Mouse (Mus musculus) telencephalon, adult 2 months (tissue): ENCODE measurements around the gene Ccpg1os.

Source experiments
- DNase-seq: peaks from one replicate; pipeline ENCODE4 v3.0.0-alpha.2; 2011; ENCODE audit warnings: low read depth, low spot score

Gene Ccpg1os

DNA sequence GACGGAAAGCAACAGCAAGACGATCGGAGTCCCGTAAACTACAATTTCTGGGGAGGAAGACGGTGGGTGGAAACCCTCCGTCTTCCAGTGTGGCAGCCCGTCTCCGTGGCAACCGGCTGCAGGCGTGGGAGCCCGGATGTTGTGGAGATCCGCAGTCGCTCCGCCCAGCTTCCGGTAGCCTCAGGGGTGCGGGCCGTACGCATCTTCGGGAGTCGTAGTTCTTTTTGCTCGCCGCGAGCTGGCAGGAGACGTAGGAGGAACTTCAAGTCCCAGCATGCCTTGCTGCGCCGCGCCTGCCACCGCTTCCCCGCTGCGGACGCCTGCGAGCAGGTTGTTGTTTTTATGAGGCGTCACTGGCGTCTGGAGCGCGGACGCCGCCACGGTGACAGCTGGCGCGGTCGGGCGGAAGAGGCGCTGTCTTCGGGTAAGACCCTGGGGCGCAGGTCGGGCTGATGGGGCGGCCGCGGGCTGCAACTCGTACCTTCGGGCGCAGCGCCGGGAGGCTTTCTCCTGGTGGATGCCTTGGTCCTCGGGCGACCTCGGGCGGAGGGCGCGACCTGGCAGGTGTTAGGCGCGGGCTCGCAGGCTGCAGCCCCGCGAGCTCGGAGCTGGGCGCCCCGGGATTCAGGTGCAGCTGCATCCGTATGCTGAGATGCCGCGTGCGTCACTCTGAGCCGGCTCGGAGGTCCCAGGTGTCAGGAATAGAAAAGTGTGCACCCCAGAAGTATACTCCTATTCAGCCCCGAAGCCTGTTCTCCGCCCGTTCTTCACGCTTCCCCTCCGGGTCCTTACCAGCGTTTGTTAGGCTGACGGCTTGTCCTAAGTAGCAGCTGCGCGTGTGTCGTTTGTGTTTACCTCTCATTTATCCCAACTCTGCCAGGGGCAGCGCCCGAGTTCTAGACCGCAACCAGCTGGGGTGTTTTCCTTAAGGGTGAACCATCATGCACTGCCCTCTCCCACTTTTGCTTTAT is at the start of gene Ccpg1os, which contains the start of gene Ccpg1:
TSS of gene Ccpg1os (minus strand) at position 133 of the 971 bp plus-strand sequence.
TSS of gene Ccpg1 (plus strand) at position 180 of the 971 bp plus-strand sequence.
- DNase-seq, result peak; percentile 99

DNA sequence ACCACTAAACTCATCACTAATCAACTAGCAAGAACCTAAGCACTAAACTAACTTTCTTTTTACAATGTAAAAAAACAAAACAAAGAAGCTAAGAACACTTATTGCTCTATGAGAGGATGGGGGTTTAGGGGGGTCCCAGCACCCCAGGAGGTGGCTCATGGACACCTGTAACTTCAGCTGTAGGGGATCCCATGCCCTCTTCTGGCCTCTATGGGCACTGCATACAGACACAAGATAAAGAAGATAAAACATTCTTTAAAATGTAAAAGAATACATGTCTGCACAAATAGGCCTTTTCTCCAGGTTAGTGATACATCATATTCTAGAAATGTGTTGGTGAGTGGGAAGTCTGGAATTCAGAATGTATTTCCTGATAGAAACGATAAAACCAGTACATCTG is 48.2 kb upstream of the Ccpg1os start:
- no peak for DNase-seq

DNA sequence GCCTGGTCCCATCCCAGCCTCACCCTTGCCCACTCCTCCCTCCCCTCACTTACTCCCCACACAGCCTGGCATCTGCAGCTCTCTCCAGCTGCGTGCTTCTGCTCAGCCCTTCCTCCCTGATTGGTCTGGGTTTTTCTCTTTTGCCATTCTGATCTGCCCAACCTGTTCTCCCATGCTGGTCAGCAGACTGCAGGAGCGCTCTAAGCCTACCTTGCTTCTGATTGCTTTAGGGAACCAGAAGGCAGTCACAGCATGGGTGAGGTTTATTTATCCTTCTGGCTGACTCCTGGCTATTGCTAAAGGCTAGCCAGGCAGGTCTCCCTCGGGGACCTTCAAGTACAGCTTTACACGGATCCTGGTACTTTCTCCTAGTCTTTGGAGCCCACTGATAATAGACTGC is 46.2 kb upstream of the Ccpg1os start:
- no peak for DNase-seq

DNA sequence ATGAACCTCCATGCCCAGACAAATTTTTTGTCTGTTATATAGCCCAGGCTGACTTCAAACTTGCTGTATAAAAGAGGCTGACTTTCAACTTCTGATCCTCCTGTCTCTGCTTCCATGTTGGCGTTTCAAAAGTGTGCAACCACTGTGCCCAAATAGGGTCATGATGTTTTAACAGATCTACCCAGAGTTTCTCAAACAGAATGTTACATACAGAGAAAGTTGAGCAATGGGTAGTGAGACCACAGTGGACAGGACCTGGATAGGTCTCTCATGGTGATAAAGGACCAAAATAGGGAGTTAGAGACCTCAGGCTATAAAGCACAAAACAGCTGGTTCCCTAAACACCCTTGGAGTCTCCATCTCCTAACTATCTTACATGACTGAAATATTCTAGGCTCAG is 45.3 kb upstream of the Ccpg1os start:
- DNase-seq, result no peak

DNA sequence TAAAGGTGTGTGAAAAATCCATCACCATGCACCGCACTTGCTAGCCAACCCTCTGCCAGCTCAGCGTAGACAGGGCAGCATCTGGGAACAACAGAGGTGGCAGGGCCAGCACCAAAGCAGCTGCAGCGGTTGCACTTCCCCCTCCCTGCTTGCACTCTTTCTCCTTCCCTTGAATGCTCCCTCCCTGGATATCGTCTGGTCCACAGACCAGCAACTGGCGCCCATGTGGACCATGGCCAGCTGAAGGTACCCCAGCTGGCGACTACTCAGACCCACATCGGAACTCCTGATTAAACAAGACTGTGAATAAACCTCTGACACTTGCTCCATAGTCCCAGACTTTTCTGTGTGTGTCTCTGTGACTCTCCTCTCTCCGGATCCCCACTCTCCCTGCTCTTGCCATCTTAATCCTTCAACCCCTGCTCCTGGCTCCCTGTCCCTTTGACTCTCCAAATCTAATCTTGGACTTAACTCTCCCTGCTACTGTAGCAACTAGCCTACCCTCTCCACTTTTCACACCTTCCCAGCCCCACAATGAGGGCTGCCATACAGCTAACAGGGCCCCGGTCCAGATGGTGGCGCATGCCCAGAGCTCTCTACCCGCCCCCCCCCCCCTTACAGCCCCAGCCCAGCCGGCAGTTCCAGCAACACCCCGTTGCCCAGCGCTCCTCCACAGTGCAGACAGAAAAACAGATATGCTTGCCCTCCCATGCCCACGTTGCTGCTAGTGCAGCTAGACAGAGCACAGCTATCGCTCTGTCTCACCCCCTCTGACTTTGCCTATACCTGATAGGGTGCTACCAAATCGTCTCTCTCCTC is 40.8 kb upstream of the Ccpg1os start:
- no peak for DNase-seq

DNA sequence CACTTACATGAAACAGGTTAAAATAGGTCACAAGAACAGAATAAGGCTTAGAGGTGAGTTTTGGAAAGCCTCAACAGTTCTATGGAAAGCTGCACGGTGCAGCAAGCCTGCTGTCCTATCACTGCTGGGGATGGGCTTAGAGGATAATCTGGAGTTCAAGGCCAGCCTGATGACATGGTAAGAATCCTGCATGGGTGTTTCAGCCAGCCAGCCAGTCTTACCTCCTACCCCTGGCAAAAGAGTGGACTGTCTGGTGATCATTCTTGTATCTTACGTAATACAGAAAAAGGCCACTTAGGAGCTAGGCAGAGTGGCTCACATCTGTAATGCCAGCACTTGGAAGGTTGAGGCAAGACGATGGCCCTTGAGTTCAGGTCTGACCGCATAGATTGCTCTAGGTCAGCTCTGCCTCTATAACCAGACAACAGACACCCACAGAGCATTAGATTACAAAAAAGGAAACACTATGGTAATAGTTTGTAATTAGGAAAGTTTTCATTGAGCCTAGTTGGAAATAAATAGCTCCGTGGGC is 35.5 kb upstream of the Ccpg1os start:
- DNase-seq, result no peak

DNA sequence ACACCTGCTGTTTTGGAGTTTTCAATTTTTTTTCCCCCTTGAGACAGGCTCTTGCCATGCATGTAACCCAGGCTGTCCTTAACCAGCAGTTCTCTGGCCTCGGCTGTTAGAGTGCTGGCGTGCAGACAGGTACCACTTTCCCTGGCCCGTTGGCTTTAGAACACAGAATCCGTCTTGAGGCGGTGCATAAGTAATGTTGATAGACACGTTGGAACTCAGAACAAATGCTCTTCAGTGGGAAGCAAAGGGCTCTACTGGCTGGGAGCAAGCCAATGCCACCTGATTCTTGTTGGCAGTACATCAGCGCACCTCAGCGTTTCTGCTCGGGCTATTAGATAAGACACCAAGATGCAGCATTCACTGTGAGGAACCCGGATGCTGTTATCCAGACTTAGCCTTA is 34.7 kb upstream of the Ccpg1os start:
- no peak for DNase-seq

DNA sequence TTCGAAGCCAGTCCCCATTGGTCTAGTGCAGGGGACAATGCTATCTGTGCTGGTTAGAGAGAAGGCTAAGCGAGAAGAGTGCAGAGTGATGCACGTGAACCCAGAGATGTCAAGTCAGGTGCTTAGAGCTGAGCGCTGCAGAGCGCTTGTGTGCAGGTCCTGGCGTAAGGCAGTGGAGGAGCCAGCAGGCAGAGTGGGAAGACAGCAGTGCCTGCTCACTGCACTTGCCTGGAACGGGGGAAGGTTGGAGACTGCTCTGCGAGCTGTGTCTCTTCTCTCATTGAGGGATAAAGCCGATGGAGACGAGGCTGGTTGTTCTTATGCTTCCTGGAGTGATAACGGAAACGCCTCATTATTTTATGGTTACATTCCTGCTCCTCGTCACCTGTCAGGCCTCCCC is 29.5 kb upstream of the Ccpg1os start:
- DNase-seq, result peak; percentile 13

DNA sequence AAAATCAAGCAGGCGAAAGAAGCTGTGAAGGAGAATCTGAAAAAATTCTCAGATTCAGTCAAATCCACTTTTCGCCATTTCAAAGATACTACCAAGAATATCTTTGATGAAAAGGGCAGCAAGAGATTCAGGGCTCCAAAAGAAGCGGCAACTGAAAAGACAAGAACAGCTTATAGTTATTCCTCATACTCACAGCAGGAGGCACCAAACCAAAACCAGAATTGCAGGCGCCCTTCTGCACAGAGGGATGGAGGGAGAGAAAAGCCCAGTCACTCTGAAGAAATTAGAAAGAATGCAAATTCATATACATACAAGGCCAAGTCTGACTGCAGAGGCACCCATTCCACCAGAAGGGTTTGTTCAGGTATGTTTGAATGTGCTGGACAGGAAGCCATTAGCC is 27.4 kb upstream of the Ccpg1os start:
- no peak for DNase-seq

DNA sequence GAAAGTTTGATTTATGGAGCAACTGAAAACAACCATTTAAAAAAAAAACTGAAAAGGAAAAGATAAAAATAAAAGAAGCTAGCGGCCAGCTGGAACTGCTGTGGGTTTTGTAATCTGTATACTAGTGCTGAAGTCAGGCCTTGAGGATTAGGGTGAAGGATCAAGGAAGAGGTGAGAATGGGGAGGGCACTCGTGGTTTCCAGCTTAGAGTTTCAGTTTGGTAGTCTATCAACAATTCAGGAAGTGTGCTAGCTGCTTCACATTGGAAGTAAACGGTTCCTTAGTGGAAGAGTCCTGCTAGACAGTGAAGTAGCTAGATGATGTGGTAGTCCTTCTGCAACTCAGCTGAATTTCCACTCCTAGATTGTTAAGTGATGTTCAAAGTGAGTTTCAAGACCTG is 23.2 kb upstream of the Ccpg1os start:
- no peak for DNase-seq

DNA sequence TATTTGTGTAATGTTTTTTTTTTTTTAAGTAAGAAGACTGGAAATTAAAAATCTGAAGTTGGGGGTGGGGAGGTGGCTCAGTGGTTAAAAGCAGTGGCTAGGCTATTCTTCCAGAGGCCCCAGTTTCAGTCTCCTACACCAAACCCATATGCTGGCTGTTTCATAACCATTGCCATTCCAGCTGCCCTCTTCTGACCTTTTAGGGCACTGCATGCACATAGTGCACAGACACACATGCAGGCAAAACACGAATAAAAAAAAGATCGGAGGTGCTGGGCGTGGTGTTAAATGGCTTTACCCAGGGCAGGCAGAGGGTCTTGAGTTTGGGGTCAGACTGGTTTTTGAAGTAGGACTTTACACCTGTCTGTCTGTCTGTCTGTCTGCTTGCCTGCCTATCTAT is 21.0 kb upstream of the Ccpg1os start:
- no peak for DNase-seq

DNA sequence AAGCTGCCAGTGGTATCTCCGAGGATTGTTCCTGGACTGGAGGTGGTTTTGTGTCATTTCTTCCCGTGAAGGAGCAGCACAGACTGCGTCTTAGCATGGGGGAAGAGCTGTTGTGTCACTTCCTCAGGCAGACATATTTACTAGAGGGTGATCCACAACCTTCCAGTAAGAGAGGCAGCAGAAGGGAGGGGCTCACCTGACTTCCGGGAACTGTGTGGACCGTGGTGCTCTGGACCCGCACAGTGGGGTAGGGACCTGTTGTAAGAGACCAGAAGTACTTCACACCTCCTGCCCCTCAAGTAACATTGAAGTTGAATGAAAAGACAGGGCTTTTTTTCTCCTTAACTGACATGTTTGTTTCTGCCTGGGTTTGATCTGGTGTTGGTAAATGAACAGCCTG is 19.9 kb upstream of the Ccpg1os start:
- no peak for DNase-seq

DNA sequence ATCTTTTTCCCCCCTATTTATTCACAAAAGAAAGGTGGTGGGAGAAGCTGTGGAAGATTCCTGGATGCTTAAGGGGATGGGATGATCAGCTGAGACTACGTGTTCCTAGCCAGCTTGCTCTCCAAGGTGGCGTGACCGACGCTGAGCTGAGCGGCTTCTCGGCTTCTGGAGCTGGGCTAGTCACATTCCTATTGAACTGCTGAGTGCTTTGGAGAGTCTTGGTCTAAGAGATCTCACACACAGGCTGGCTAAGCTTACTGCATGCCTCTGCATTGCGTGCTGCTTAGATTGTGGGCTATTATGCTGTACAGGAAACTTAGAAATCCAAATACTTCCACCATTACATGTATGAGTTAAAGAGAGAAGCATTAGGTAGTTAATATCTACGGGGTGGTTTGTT is 18.9 kb upstream of the Ccpg1os start:
- DNase-seq, result no peak

DNA sequence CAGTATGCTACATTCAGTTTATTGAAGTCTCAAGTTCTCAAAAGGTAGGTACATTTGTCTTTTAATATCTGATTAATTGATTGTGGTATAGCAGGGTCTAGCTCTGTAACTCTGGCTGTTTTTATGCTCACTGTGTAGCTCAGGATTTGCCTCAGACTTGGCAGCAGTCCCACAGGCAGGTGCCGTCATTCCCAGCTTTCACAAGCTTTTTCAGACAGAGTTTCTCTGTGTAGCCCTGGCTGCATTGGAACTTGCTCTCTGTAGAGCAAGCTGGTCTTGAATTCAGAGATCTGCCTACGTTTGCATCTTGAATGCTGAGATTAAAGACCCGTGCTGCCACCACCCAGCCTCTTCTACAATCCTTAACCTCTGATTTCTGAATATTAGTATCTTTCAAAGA is 17.0 kb upstream of the Ccpg1os start:
- DNase-seq, result no peak

DNA sequence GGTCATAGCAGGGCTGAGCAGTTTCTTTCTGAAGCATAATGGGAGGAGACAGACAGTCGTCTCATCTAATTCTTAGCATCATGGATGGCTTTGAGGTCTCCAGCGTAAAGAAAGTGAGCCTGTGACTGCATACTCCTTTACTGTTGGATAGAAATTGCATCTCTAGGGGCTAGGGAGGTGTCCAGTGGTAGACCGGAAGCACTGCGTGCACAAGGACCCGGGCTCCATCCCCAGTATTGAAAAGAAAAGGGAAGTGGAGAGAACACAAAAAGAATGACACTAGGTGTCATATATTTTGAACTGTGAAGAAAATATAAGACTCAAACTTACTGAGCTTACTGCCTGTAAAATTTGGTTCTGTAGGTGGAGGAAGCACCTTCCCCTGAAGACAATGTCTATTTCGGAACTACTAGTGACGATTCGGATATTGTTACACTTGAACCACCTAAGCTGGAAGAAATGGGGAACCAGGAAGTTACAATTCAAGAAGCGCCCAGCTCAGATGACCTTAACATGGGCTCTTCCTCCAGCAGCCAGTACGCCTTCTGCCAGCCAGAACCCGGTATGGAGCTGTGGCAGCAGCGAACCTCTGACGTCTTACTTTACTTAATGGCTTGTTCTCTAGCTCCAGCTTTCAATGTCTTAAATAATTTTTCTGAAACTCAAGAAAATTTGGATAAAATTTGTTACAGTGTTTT is 16.3 kb upstream of the Ccpg1os start:
- no peak for DNase-seq

DNA sequence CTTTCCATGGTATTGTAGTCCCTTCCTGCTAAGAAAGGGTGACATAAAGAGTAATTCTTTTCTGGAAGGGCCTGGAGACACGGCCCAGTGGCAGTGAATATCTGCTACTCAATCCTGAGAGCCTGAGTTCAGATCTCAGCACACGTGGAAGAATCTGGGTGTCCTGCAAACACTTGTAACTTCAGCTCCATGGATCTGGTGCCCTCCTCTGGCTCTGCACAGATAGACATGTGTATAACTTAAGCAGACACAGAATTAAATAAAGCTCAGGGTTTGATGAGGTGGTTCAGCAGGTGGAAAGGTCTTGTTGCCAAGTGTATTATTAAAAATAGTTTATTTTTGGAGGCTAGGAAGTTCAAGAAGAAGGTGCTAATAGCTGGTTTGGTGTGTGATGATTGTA is 15.3 kb upstream of the Ccpg1os start:
- DNase-seq, result no peak

DNA sequence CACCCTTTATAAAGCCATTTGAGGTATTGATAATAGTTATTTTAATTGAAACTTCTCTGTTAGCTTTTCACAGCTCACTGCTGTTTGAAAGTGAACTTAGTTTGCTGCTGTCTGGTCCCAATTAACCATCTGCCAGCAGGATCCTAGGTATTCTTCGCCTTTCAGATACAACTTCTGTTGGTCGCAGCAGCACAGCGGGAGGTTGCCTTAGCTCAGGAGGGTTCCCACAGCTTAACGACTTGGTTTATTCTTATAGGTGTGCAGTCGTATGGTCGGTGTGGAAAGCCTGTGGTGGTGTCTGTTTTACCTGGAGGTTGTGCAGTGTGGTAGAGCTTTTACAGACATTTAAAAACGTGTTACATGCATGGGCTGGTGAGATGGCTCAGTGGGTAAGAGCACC is 11.6 kb upstream of the Ccpg1os start:
- DNase-seq, result no peak

DNA sequence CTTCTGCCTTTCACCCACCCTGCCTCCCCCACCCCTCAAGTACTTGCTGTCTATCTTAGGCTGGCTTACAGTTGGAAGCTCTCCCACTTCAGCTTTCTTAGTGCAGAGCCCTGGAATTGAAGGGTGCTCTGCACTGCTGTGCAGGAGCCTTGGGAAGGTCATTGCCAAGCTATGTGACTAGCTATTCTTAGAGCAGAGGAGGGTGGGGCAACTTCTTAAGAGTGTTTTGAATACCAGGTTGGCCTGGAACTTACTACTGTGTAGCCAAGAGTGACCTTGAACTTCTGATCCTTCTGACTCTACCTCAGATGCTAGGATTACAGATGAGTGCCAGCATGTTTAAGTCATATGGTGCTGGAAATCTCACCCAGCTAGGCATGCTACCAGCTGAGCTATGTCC is 11.0 kb upstream of the Ccpg1os start:
- no peak for DNase-seq

DNA sequence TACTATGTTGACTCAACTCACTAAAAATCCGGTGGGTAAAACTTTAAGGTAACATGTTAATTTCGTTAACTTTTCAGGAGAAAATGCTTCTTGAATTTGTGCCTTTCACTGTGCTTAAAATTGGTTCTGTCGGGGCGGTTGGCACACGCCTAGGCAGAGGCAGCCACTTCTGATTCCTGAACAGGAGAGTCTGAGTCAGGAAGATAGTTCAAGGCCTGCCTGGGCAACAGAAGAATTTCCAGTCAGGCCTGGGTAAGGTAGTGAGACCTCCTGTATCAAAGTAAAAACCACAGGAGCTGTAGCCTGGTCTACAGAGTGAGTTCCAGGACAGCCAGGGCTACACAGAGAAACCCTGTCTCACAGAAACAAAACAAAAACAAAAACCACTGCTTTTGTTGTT is 7.4 kb upstream of the Ccpg1os start:
- no peak for DNase-seq

DNA sequence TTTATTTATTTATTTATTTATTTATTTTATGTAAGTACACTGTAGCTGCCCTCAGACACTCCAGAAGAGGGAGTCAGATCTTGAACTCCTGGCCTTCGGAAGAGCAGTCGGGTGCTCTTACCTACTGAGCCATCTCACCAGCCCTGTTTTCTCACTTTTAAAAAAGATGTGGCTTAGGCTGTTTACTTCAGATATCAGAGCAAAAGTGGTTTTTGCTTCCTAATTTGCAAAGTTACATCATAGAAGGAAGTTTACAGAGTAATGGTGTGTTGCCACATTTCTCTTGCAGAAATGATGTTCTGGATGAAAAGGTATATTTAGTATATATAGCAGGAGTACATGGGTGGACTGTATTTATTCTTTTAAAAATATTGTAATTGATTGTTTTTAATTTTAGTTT is 6.2 kb upstream of the Ccpg1os start:
- DNase-seq, result no peak

DNA sequence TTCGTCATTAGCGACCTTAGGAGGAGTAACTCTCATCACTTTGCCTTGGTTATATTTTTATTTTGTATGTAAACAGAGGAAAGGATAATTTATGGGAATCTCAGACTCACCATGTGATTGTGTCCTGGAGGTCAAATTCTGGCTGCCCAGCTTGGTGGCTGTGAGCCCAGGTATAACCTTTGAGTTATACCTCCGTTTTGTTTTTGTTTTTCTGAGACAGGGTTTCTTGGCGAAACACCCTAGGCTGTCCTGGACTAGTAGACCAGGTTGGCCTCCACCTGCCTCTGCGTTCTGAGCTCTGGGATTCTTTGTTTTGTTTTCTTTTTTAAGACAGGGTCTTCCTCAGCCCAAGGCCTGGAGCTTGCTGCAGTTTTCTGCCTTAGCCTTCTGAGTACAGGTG is 3.5 kb upstream of the Ccpg1os start:
- DNase-seq, result no peak

DNA sequence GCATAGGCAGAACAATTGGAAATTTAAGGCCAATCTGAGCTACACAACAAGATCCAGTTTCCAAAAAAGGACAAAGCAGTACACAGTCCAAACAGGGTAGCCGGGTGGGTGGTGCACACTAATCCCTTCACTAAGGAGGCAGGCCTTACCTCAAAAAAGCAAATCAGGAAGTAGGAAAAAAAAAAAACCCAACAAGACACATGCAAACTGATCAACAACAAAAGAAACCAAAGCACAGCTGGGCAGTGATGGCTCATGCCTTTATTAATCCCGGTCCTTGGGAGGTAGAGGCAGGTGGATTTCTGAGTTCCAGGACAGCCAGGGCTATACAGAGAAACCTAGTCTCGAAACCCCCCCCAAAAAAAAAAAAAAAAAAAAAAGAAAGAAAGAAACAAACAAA is 2.5 kb upstream of the Ccpg1os start:
- DNase-seq, result no peak
